Mouse (Mus musculus): ENCODE results near the gene Tmem251.

Tmem251 gene

GRCm38 (mm10) chr12:102710851-102711375, 32.6 kb upstream of the Tmem251 start:
- DNase-seq (ENCODE audit: low read depth, low spot score) = no peak

- no peak for DNase-seq (ENCODE audit: low read depth, low spot score)
These were observed 30.3 kb upstream of the Tmem251 start for GRCm38 (mm10) chr12:102713153-102713865.

GRCm38 (mm10) chr12:102714116-102714515, 29.4 kb upstream of the Tmem251 start:
- no peak for DNase-seq (ENCODE audit: low read depth, low spot score)

- DNase-seq (ENCODE audit: low read depth, low spot score) = no peak
These were observed 28.7 kb upstream of the Tmem251 start for GRCm38 (mm10) chr12:102714654-102715395.

GRCm38 (mm10) chr12:102719552-102720315, 23.8 kb upstream of the Tmem251 start:
- no peak for DNase-seq (ENCODE audit: low read depth, low spot score)

- no peak for DNase-seq (ENCODE audit: low read depth, low spot score)
These were observed 21.1 kb upstream of the Tmem251 start for GRCm38 (mm10) chr12:102722451-102722850.

- no peak for DNase-seq (ENCODE audit: low read depth, low spot score)
These were observed 20.6 kb upstream of the Tmem251 start for GRCm38 (mm10) chr12:102722966-102723365.

GRCm38 (mm10) chr12:102723861-102724260, 19.7 kb upstream of the Tmem251 start:
- no peak for DNase-seq (ENCODE audit: low read depth, low spot score)

- DNase-seq (ENCODE audit: low read depth, low spot score) = no peak
These were observed 18.4 kb upstream of the Tmem251 start for GRCm38 (mm10) chr12:102725146-102725545.

- no peak for DNase-seq (ENCODE audit: low read depth, low spot score)
These were observed 17.8 kb upstream of the Tmem251 start for GRCm38 (mm10) chr12:102725761-102726175.

GRCm38 (mm10) chr12:102729855-102730797, 13.4 kb upstream of the Tmem251 start:
- DNase-seq (ENCODE audit: low read depth, low spot score) = peak; percentile 89

- no peak for DNase-seq (ENCODE audit: low read depth, low spot score)
These were observed 12.6 kb upstream of the Tmem251 start for GRCm38 (mm10) chr12:102730798-102731619.

GRCm38 (mm10) chr12:102733381-102733780, 10.2 kb upstream of the Tmem251 start:
- no peak for DNase-seq (ENCODE audit: low read depth, low spot score)

- no peak for DNase-seq (ENCODE audit: low read depth, low spot score)
These were observed 4.5 kb upstream of the Tmem251 start for GRCm38 (mm10) chr12:102739096-102739495.

- DNase-seq (ENCODE audit: low read depth, low spot score) = no peak
These were observed 3.3 kb upstream of the Tmem251 start for GRCm38 (mm10) chr12:102740285-102740684.

- no peak for DNase-seq (ENCODE audit: low read depth, low spot score)
These were observed 1.5 kb upstream of the Tmem251 start for GRCm38 (mm10) chr12:102742056-102742455.

GRCm38 (mm10) chr12:102743036-102743588, 450 bp upstream of the Tmem251 start:
- DNase-seq (ENCODE audit: low read depth, low spot score) = no peak

GRCm38 (mm10) chr12:102744839-102745238, 1.3 kb downstream of the Tmem251 start:
- no peak for DNase-seq (ENCODE audit: low read depth, low spot score)

- DNase-seq (ENCODE audit: low read depth, low spot score) = no peak
These were observed 4.7 kb downstream of the Tmem251 start for GRCm38 (mm10) chr12:102748256-102748655.

GRCm38 (mm10) chr12:102756304-102756703, 12.7 kb downstream of the Tmem251 start:
- no peak for DNase-seq (ENCODE audit: low read depth, low spot score)

All from brain, embryonic 18.5 days (tissue).